Comparison of ENCODE assay signal across 8 mouse cellular contexts in the genomic region with DNA sequence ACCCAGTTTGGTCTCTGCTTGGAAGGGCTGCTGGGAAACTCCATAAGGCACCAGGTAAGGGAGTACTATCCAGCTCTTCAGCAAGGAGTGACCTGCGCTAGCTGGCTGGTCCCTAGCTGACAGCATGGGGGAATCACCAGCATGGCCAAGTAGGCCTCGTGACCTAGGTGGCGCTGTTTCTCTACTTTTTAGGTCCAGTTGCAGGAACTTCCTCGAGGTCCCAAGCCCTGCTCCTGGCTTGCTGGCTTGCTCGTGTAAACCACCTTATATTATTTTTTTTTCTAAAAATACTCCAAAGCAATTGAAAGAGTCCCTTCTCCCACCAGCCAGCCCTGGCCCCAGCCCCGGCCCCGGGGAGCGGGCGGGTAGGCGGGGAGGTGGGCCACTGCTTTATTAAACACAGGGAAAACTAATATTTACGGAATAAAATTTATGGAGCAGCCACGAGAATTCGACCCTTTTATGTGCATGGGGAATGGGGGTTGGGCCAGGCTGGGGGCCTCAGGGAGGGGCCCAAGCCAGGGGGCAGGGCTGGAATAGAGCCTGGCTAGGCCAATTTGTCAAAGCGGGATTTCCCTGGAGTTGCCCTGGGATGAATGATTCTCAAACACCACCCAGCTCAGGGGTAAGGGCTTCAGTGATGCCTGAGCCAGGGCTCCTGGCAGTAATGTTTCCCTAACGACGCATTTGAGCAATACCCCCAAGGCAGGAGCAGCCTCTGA. TPM values are rescaled to one million over a fixed set of nuclear protein-coding genes. Genes with fewer than 3 reads are reported as not detected.
DNase-seq lines count a peak whose midpoint lies in the region; ATAC-seq and TF ChIP-seq lines count a peak whose summit lies in the region.

No protein-coding gene starts in this region.

- WGBS in forebrain, embryonic 11.5 days, result 19% methylated on average over 16 of the region's 16 CpGs
- 16% methylated on average over 16 of the region's 16 CpGs for WGBS in heart, embryonic 15.5 days
- 24% methylated on average over 16 of the region's 16 CpGs for WGBS in liver, embryonic 13.5 days (ENCODE audit: insufficient replicate concordance)
- WGBS in olfactory bulb, adult 2 months, result 20% methylated on average over 16 of the region's 16 CpGs

- TF ChIP-seq CTCF in ES-Bruce4 (IDR thresholded peaks at IDR 0.05; ENCODE audit: low read depth, low read length), result peak; percentile 93
- TF ChIP-seq CTCF in olfactory bulb, adult 2 months (IDR thresholded peaks at IDR 0.05; ENCODE audit: insufficient read depth, low read depth, low read length), result peak; percentile 43

- no peaks in the 10 kb centered on the region for H3K27me3 ChIP-seq in ES-Bruce4 (ENCODE audit: control insufficient read depth, insufficient read depth, low read length, poor library complexity, severe bottlenecking)
- no peaks in the 10 kb centered on the region for H3K27me3 ChIP-seq in forebrain, embryonic 11.5 days (ENCODE audit: control insufficient read depth, insufficient read depth, low read length)
- peaks cover 20% of the 10 kb centered on the region for H3K27me3 ChIP-seq in heart, embryonic 15.5 days
- H3K27me3 ChIP-seq in liver, embryonic 13.5 days, result 0 out of 2 replicates have a peak, but pooled peaks cover 2% of the 10 kb centered on the region

- H3K27ac ChIP-seq in ES-Bruce4 (ENCODE audit: insufficient read depth, low read length), result no peak overlapping the region
- no peak overlapping the region for H3K27ac ChIP-seq in forebrain, embryonic 11.5 days (ENCODE audit: low read depth, low read length)
- no peak overlapping the region for H3K27ac ChIP-seq in heart, embryonic 15.5 days
- H3K27ac ChIP-seq in liver, embryonic 13.5 days, result no peak overlapping the region
- H3K27ac ChIP-seq in olfactory bulb, adult 2 months (ENCODE audit: insufficient read depth, low read depth, low read length), result no peak overlapping the region

- H3K9me3 ChIP-seq in ES-Bruce4 (replicated peaks; ENCODE audit: control insufficient read depth, insufficient read depth, low read length, poor library complexity, severe bottlenecking), result no peaks in the 10 kb centered on the region
- no peaks in the 10 kb centered on the region for H3K9me3 ChIP-seq in forebrain, embryonic 11.5 days (ENCODE audit: control insufficient read depth, low read length)
- H3K9me3 ChIP-seq in heart, embryonic 15.5 days (replicated peaks), result no peaks in the 10 kb centered on the region
- no peaks in the 10 kb centered on the region for H3K9me3 ChIP-seq in liver, embryonic 13.5 days (replicated peaks)

- peak; percentile 50; the same call in 1 of the 2 replicates for TF ChIP-seq EP300 in ES-Bruce4 (IDR thresholded peaks at IDR 0.05; ENCODE audit: insufficient read depth, low read depth, low read length)

- ATAC-seq in forebrain, embryonic 11.5 days (replicated peaks; ENCODE audit: low FRiP score), result peak; percentile 56; the same call in 1 of the 2 replicates
- ATAC-seq in heart, embryonic 15.5 days (replicated peaks; ENCODE audit: insufficient number of reproducible peaks, insufficient read depth, low FRiP score, low read depth), result peak; percentile 58; the same call in 1 of the 2 replicates
- ATAC-seq in liver, embryonic 13.5 days (ENCODE audit: low read depth), result no peak

- no peaks in the 10 kb centered on the region for H3K36me3 ChIP-seq in ES-Bruce4 (ENCODE audit: control insufficient read depth, insufficient read depth, low read length, poor library complexity, severe bottlenecking)
- no peaks in the 10 kb centered on the region for H3K36me3 ChIP-seq in forebrain, embryonic 11.5 days (ENCODE audit: control insufficient read depth, insufficient read depth, low read length)
- no peaks in the 10 kb centered on the region for H3K36me3 ChIP-seq in heart, embryonic 15.5 days
- H3K36me3 ChIP-seq in liver, embryonic 13.5 days, result no peaks in the 10 kb centered on the region

- H3K4me1 ChIP-seq in ES-Bruce4 (ENCODE audit: control insufficient read depth, insufficient read depth, low read length), result no peaks in the 10 kb centered on the region
- peaks cover 3% of the 10 kb centered on the region; the same call in 1 of the 2 replicates for H3K4me1 ChIP-seq in forebrain, embryonic 11.5 days (replicated peaks; ENCODE audit: control insufficient read depth, insufficient read depth, low read length)
- peaks cover 7% of the 10 kb centered on the region; the same call in 1 of the 2 replicates for H3K4me1 ChIP-seq in heart, embryonic 15.5 days (replicated peaks)
- peaks cover 5% of the 10 kb centered on the region; the same call in 1 of the 2 replicates for H3K4me1 ChIP-seq in liver, embryonic 13.5 days (replicated peaks)
- peaks cover 3% of the 10 kb centered on the region; the same call in 1 of the 2 replicates for H3K4me1 ChIP-seq in olfactory bulb, adult 2 months (ENCODE audit: control insufficient read depth, insufficient read depth, low read length)

- TF ChIP-seq POLR2A in ES-Bruce4 (IDR thresholded peaks at IDR 0.05; ENCODE audit: insufficient read depth, low read length), result no peak
- TF ChIP-seq POLR2A in olfactory bulb, adult 2 months (IDR thresholded peaks at IDR 0.05; ENCODE audit: insufficient read depth, low read depth, low read length), result no peak

- H3K9ac ChIP-seq in ES-Bruce4 (ENCODE audit: low read depth, poor library complexity, severe bottlenecking), result no peak overlapping the region
- H3K9ac ChIP-seq in forebrain, embryonic 11.5 days (ENCODE audit: low read length), result peak overlapping the region; percentile 39
- H3K9ac ChIP-seq in heart, embryonic 15.5 days, result no peak overlapping the region
- no peak overlapping the region for H3K9ac ChIP-seq in liver, embryonic 13.5 days

- DNase-seq in c-Kit-positive CD71-negative TER-119-negative erythroid progenitor cells, embryonic 14.5 days (ENCODE audit: low read depth), result peak; percentile 68
- DNase-seq in forebrain, embryonic 11.5 days (ENCODE audit: low spot score), result peak; percentile 89
- DNase-seq in kidney, postnatal 14 days, result peak; percentile 91
- DNase-seq in liver, embryonic 13.5 days, result no peak
- peak; percentile 32 to 39 for DNase-seq in thymus, postnatal 36 days

- H3K4me3 ChIP-seq in ES-Bruce4 (ENCODE audit: low read depth, low read length), result no peak overlapping the region
- H3K4me3 ChIP-seq in forebrain, embryonic 11.5 days (ENCODE audit: low read depth, low read length), result no peak overlapping the region
- peak overlapping the region; percentile 14; the same call in 1 of the 2 replicates for H3K4me3 ChIP-seq in heart, embryonic 15.5 days
- H3K4me3 ChIP-seq in liver, embryonic 13.5 days (replicated peaks), result no peak overlapping the region
- no peak overlapping the region for H3K4me3 ChIP-seq in olfactory bulb, adult 2 months (ENCODE audit: insufficient read depth, low read depth, low read length)

- peak overlapping the region; percentile 46 for H3K4me2 ChIP-seq in forebrain, embryonic 11.5 days (ENCODE audit: low read depth, low read length, severe bottlenecking)
- H3K4me2 ChIP-seq in heart, embryonic 15.5 days, result peak overlapping the region; percentile 42
- H3K4me2 ChIP-seq in liver, embryonic 13.5 days, result peak overlapping the region; percentile 17; the same call in 1 of the 2 replicates

RNA-seq across cellular contexts. Expression of gene Ihh, which starts 13.2 kb away (rescaled TPM):
- polyA plus RNA-seq in ES-Bruce4 (2011; ENCODE audit: insufficient read depth, insufficient read length, low read depth, missing spikeins), result 0.24 TPM in 1 of 2 replicates, not detected in the other
- polyA plus RNA-seq in forebrain, embryonic 11.5 days (2014; fragmentation: Nextera tagmentation; extraction: Ambion mirVana), result 0.07 and 0.35 TPM in 2 replicates
- polyA plus RNA-seq in heart, embryonic 15.5 days (2015; fragmentation: Nextera tagmentation; extraction: Ambion mirVana), result 0.09 and 0.13 TPM in 2 replicates
- polyA plus RNA-seq in liver, embryonic 13.5 days (2015; fragmentation: Nextera tagmentation; extraction: Ambion mirVana), result 1.3 and 1.6 TPM in 2 replicates
- polyA plus RNA-seq in olfactory bulb, adult 2 months (2012; ENCODE audit: insufficient read depth, insufficient read length, low replicate concordance, missing spikeins), result not detected in 2 replicates

RNA-seq across cellular contexts. Expression of gene Cfap65, which starts 29.3 kb away (rescaled TPM):
- polyA plus RNA-seq in ES-Bruce4 (2011; ENCODE audit: insufficient read depth, insufficient read length, low read depth, missing spikeins), result 0.17 TPM in 1 of 2 replicates, not detected in the other
- 0.11 and 0.25 TPM in 2 replicates for polyA plus RNA-seq in forebrain, embryonic 11.5 days (2014; fragmentation: Nextera tagmentation; extraction: Ambion mirVana)
- 0.08 TPM in 1 of 2 replicates, not detected in the other for polyA plus RNA-seq in heart, embryonic 15.5 days (2015; fragmentation: Nextera tagmentation; extraction: Ambion mirVana)
- polyA plus RNA-seq in liver, embryonic 13.5 days (2015; fragmentation: Nextera tagmentation; extraction: Ambion mirVana), result not detected in 2 replicates
- not detected in 2 replicates for polyA plus RNA-seq in olfactory bulb, adult 2 months (2012; ENCODE audit: insufficient read depth, insufficient read length, low replicate concordance, missing spikeins)
